In genomic region chr10:42989910-42990309, GRCm38 (mm10) we compare ENCODE assay signal across 9 mouse cellular contexts.
A peak's percentile ranks its signal among the peaks of the same experiment; 100 is the strongest.
DNase-seq lines count a peak whose midpoint lies in the region; ATAC-seq and TF ChIP-seq lines count a peak whose summit lies in the region.
"Had no signal": no experiment of that assay in that cellular context is flagged by ENCODE, and none has a peak within 500 bp of the region (broad histone marks: within the 10 kb centered on the region; RNA-seq: fewer than 3 reads in every experiment).

No protein-coding gene starts in this region.

- H3K4me3 ChIP-seq in kidney, embryonic 16.5 days (ENCODE audit: low read length) = no peak overlapping the region
- no peak overlapping the region for H3K4me3 ChIP-seq in cortical plate, adult 2 months (ENCODE audit: insufficient read depth, low read length)
- H3K4me3 ChIP-seq: midbrain, embryonic 12.5 days had no signal

- H3K27ac ChIP-seq in kidney, embryonic 16.5 days (ENCODE audit: low read length) = no peak overlapping the region
- H3K27ac ChIP-seq in cortical plate, adult 2 months (ENCODE audit: insufficient read depth, low read length) = no peak overlapping the region
- H3K27ac ChIP-seq: midbrain, embryonic 12.5 days had no signal

- peak; percentile 78 for TF ChIP-seq CTCF in cortical plate, adult 2 months (IDR thresholded peaks at IDR 0.05; ENCODE audit: extremely low read depth, insufficient read depth, low read length)

- no peaks in the 10 kb centered on the region for H3K36me3 ChIP-seq in kidney, embryonic 16.5 days (ENCODE audit: insufficient read depth, low read length)
- H3K36me3 ChIP-seq: midbrain, embryonic 12.5 days had no signal

- H3K9ac ChIP-seq in kidney, embryonic 16.5 days (replicated peaks; ENCODE audit: low read length) = no peak overlapping the region
- H3K9ac ChIP-seq: midbrain, embryonic 12.5 days had no signal

- H3K9me3 ChIP-seq in kidney, embryonic 16.5 days (ENCODE audit: low read length) = no peaks in the 10 kb centered on the region
- H3K9me3 ChIP-seq: midbrain, embryonic 12.5 days had no signal

- H3K27me3 ChIP-seq in kidney, embryonic 16.5 days (ENCODE audit: insufficient read depth, low read length) = no peaks in the 10 kb centered on the region; the same call in 1 of the 2 replicates

- WGBS in kidney, embryonic 16.5 days = 29% methylated on average over 6 of the region's 6 CpGs

- TF ChIP-seq POLR2A in cortical plate, adult 2 months (IDR thresholded peaks at IDR 0.05; ENCODE audit: extremely low read depth, insufficient read depth, low read length) = no peak

- peaks cover 23% of the 10 kb centered on the region for H3K4me1 ChIP-seq in kidney, embryonic 16.5 days (ENCODE audit: insufficient read depth, low read length)
- no peaks in the 10 kb centered on the region for H3K4me1 ChIP-seq in cortical plate, adult 2 months (ENCODE audit: control insufficient read depth, insufficient read depth, low read length)

- no peak for ATAC-seq in kidney, embryonic 16.5 days (ENCODE audit: low FRiP score, low TSS enrichment)
- peak; percentile 78 for ATAC-seq in CD4-positive, CD25-positive, alpha-beta regulatory T cell, adult 4 months
- ATAC-seq in activated CD4-positive, CD25-positive, alpha-beta regulatory T cell, adult 4 months = peak; percentile 46
- ATAC-seq in megakaryocyte-erythroid progenitor cell, adult 5-6 weeks (replicated peaks; ENCODE audit: low FRiP score, low TSS enrichment, poor library complexity, severe bottlenecking) = peak; percentile 64; the same call in 1 of the 2 replicates

- no peak overlapping the region for H3K4me2 ChIP-seq in kidney, embryonic 16.5 days (replicated peaks; ENCODE audit: low read depth, low read length)
- H3K4me2 ChIP-seq: midbrain, embryonic 12.5 days had no signal

- peak; percentile 52 for DNase-seq in kidney, adult 9 months
- DNase-seq in heart, postnatal 4 days = peak; percentile 74
- DNase-seq in thymus, postnatal 14 days = peak; percentile 74
